Mouse (Mus musculus): ENCODE measurements around the gene Mum1.

Gene Mum1

DNA sequence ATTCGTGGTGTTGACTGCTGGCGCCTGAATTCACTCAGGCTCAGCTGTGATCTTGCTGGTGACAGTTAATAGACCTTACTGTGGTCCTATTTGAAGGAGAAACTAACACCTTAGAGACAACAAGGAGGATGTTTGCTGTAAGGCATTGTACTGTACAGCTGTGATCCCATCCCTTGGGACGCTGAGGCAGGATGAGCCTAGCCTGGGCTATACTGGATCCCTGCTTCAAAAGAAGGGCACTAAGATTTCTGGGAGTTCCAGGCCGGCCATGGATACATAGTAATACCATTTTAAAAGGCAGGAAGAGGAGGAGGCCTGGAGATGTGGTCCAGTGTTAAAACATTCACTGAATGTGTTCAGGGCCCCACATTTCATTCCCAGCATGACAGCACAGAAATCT is 24.3 kb downstream of the Mum1 start:
- no peak for DNase-seq (ENCODE audit: low spot score in 2 of 2)

DNA sequence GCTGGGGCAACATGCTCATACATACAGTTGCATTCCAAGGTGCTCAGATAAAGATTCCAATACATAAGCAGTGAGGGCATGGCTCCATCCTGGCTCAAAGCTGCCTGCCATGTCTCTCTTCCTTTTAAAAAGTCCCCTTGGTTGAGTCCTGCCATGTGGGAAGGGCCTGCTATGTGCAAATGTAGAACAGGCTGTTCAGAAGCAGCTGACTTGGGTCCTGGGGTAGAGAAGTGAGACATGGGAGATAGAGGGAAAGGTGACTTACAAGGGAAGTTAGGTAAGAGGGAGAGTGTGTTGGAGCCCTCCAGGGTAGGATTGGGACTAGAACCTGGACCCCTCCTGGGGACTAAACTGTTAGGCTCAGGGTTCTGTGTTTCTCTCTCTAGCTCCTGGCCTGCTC is 25.8 kb downstream of the Mum1 start:
- DNase-seq (ENCODE audit: low spot score in 2 of 2) = no peak

DNA sequence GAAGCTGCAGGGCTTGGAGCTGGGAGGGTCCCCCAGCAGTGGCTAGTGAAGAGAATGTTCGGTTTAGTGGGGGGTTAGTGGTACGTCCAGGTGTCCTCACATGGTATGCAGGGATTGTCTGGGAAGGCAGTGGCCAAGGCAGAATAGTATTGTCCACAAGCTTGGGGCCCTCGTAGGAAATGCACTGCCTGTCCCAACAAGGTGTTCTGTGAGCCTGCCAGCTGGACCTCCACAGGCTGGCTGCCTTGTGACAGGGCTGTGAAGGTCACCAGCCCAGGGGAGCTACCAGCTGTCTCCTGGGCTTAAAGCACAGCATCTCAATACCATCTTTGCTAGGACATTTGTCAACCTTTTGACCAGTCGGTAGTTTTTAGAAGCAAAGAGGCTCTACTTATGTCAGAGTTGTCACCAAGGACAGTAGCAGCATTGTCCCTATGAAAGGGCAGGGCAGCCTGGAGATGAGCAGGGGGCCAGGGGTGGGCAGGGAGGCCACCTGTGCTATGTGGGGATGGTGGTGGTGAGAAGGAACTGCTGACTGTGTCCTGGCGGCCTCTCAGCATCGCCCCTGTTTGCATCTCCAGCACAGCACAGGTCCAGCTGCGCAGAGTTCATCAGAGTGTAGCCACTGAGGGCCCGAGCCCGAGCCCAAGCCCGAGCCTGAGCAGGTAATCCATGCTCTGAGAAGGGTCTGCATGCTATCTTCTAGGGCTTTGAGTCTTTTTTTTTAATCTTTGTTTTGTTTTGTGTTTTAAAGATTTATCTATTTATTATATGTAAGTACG is 26.4 kb downstream of the Mum1 start:
- no peak for DNase-seq (ENCODE audit: low spot score in 2 of 2)

DNA sequence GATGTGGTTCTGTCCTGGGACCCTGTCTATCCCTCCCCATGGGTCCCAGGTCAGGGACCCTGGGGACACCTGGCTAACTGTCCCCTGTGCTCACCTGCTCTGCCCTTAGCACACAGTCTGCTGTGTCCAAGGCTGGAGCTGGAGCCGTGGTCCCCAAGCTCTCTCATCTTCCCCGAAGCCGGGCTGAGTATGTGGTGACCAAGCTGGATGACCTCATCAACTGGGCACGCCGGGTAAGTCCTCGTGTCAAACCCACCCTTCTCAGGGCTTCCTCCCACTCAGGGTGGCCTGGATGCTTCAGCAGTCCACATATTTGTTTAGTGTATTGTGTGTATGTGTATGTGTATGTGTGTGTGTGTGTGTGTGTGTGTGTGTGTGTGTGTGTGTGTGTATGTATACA is 27.3 kb downstream of the Mum1 start:
- no peak for DNase-seq (ENCODE audit: low spot score in 2 of 2)

DNA sequence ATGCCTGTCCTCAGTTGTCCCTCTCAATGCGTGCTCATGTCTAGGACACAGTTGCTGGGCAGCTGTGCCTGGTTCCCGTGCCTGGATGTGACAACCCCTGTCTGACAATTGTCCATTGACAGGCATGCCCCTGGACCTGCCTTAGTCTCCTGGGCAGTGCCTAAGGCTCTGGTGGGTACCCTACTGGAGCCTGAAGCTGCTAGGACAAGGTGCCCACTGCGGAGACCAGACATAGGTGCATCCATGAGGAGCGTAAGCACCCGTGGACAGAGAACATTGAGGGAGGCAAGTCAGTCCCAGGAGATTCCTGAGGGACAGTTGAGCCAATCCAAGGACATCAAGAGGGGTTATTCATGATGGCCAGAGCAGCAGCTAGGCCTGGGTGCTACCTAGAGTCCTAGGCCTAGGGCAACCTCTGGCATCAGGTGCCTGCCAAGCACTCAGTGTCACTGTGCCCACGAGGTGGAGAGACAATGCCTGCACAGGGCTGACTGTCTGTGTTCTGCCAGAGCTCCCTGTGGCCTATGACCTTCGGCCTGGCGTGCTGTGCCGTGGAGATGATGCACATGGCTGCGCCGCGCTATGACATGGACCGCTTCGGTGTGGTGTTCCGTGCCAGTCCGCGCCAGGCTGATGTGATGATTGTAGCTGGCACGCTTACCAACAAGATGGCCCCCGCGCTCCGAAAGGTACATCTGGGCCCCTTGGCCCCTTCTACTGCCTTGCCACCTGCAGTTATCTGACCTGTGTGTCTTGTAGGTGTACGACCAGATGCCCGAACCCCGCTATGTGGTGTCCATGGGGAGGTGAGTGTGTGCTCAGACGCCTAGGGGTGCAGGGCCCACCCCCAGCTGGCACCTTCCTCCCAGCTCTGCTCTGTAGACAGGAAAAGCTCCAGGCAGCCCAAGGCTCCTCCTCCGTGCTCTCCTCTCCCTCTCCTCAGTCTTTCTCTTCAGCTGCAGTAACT is 28.4 kb downstream of the Mum1 start:
- no peak for DNase-seq (ENCODE audit: low spot score in 2 of 2)

DNA sequence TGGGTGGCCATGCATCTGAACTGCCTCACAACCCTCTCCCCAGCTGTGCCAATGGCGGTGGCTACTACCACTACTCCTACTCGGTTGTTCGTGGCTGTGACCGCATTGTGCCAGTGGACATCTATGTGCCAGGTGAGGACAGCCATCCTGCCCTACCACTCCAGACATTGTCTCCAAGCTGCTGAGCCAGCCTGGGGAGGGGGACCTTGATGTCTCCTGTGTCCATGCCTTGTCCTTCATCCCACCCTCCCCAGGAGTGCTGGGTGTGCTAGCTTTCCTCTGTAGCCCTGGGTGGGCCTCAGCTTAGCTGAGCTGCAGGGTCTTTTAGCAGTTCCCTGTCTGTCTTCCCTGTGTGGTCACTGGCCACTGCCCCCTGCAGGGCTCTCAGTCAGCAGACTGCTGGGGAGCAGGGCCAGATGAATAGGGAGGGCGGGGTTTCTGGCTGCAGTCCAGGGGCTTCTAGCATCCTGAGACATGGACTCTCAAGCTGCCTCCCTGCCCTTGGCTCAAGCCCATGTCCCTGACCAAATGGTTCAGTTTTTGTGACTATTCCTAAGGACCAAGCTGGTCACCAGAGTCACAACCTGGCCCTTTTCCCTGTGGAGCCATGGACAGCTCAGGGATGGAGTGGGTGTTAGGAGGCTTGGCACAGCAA is 29.8 kb downstream of the Mum1 start:
- DNase-seq (ENCODE audit: low spot score in 2 of 2) = no peak

DNA sequence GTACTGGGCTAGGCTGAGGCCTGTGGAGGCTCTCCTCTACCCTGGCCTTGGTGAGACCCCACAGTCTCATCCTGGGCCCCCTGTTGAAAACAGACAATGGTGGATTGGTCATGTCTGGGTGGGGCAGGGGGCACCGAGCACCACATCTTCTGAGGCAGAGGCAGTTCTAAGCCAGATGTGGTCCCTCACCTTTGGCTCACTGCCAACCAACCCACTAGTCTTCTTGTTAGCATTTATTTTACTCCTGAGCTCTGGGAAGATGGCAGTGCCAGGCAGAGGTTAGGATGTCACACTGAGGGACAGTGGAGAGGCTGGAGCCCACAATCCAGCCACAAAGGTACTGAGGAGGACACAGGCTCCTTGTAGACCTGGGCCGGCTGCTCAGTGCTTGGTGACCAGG is 31.7 kb downstream of the Mum1 start:
- no peak for DNase-seq (ENCODE audit: low spot score in 2 of 2)

DNA sequence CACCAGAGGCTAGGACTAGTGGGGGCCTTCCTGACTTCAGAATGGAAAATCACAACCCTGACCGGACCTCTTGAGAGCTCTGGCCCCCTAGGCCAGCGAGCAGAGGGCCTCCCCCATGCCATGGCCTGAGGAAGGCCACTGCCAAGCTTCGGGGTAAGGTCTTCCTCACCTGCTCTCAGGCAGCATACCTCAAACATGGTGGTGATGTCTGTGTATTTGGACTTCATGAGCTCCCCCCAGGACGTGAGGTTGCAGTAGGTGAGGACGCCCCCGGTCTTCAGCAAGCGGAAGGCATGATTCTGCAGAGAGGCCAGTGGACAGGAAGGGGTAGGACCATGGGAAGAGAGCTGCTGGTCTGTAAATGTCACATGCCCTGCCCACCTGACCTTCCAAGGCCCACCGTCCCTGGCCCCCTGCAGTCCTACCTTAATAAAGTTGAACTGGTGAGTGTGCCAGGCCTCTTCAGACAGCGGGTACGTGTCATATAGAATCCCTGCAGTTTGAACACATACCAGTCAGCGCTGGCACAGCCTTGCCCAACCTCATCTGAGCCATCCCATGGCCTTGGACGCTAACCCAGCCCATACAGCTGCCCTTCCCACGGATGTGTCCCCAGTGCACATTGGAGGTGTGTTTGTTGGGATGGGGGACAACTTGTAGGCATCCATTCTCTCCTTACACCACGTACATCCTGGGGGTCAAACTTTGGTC is 32.7 kb downstream of the Mum1 start:
- no peak for DNase-seq (ENCODE audit: low spot score in 2 of 2)

DNA sequence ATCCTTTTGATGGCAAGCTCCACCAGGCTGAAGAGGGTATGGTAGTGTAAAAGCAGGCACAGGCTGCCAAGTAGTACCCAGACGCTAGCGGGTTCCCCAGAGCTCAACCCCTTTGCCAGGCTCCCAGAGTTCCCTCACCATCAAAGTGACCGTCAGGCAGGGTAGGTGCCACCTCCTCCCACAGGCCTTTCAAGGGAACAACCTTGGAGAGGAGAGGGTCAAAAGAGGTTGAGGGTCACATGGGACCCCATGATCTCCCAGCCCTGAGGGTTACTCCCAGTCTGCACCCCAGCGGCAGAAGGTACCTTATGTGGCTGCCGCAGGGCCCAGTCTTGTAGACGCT is 33.2 kb downstream of the Mum1 start:
- no peak for DNase-seq (ENCODE audit: low spot score in 2 of 2)

DNA sequence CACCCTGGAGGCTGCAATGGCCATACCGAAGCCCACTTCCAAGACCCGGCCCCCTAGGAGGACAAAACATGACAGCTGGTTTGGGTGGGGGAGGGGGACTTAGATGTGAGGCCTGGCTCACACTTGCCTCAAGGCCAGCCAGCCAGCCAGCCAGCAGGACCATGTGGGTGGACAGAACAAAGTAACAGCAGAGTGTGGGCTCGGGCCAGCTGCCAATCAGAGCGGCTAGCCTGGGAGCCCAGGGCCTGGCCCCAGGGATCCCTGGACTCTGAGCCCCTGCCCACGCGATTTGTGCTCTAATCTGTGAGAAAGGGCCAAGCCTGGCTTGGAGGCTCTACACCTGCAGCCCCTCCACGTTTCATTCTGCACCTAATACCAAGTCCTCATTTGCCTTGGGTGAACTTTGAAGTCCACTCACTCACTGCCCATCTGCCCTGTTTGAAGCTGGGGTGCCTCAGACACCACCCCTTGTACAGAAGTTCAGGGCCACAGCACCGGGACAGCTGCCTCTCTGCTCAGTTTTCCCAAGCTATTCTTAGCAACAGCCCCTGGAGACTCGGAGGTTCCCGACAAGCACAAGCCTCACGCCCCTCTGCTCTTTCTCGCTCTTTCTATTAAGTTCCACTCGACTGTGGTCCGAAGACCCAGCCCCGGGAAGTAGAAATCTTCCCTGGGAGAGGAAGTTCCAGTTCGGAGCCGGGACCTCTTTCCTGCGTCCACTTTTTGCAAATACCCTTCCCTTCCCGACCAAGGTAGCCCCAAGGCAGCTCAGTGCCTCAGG is 33.8 kb downstream of the Mum1 start:
- peak; percentile 58 to 64 for DNase-seq (ENCODE audit: low spot score in 2 of 2)

DNA sequence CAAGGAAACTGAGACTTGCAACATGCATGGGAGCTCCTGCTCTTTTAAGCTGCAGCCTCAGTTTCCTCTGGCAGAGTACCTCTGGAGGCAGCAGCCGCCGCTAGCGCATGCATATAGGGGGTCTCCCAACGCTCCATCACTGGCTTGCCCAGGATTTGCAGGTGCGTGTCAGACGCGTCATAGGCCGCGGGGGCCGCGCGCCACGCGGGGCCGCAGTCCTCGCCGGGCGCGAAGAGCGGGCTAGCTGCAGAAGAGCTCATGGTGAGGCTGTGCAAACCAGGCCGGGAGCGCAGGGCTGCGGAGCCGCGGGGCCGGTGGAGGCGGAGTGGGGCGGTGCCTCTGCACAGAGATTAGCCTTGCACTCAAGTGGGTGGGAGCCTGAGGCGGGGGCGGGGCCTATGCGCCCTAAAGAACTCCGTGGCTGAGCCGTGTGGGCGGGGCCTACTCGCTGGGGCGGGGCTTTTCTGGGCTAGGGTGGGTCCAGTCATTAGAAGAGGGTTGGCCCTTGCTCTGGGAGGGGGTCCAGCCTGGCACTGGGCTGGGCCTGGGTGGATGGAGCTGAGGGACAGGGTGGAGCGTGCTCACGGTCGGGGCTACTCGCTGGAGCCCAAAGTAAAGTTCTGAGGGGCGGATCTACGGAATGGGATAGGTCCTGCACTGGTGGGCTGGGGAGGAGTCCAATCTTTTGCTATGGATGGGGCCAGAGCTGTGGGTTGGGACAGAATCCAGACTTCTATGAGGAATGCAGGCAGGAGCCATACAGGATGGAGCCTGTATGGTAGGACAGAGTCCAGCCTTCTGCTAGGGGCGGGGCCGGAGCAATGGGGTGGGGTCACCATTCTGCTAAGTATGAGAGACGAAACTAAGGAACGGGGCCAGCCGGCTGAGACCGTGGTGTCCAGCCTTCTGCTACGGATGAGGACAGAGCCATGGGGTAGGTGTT is 34.7 kb downstream of the Mum1 start, which contains the start of the genes Gamt and Dazap1:
Gamt (minus strand) TSS at position 371 of the 943 bp plus-strand sequence.
Dazap1 (plus strand) TSS at position 845 of the 943 bp plus-strand sequence.
- DNase-seq (ENCODE audit: low spot score in 2 of 2) = peak; percentile 86 to 90

DNA sequence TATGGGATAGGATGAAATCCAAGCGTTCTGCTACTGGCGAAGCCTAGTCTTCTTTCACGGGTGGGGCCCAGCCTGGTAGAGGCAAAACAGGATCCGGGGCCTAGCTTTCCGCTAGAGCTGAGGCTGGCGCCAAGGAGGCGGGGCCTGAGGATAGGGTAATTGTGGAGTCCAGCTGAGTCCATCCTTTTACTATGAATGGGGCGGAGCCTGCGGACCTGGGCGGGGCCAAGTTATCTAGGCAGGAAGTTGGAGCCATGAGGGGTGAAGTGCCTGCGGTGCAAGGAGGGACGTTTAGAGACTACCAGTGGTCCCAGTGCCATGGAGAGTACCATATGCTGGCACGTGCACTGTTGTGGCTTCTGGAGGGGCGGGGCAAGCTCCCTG is 35.3 kb downstream of the Mum1 start:
- peak; percentile 81 to 85 for DNase-seq (ENCODE audit: low spot score in 2 of 2)

DNA sequence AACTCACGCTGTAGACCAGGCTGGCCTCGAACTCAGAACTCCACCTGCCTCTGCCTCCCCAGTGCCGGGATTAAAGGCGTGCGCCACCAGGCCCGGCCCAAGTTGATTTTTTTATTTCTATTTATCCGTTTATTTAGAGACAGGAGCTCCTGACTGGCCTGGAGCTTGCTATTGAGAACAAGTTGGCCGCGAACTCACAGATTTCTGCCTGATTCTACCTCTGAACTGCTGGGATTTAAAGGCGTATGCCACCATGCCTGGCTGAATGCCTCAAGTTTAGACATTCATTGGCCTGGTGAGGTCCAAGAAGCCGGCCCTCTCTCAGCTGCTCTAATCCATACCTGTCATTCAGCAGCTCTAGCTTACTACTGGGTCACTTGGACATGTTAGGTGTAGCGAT is 35.9 kb downstream of the Mum1 start:
- DNase-seq (ENCODE audit: low spot score in 2 of 2) = no peak

DNA sequence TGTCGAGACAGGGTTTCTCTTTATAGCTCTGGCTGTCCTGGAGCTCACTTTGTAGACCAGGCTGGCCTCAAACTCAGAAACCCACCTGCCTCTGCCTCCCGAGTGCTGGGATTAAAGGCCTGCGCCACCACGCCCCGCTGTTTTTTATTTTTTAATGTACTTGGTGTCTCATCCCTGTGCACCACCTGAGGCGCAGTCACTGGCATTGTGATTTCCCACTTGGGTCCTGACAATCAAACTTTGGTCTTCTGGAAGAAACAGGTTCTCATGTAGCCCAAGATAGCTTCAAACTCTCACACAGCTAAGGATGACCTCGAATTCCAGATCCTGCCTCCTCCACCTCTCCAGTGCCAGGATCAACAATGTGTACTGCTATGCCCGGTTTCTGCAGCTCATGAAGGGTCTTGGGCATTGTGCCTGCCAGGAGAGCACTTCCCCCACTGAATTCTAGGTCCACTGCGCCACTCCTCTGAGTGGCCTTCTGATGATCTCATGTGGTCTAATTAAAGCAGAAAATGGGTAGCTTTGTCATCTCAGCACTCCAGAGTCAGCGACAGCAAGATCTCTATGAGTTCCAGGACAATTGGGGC is 36.6 kb downstream of the Mum1 start:
- no peak for DNase-seq (ENCODE audit: low spot score in 2 of 2)

DNA sequence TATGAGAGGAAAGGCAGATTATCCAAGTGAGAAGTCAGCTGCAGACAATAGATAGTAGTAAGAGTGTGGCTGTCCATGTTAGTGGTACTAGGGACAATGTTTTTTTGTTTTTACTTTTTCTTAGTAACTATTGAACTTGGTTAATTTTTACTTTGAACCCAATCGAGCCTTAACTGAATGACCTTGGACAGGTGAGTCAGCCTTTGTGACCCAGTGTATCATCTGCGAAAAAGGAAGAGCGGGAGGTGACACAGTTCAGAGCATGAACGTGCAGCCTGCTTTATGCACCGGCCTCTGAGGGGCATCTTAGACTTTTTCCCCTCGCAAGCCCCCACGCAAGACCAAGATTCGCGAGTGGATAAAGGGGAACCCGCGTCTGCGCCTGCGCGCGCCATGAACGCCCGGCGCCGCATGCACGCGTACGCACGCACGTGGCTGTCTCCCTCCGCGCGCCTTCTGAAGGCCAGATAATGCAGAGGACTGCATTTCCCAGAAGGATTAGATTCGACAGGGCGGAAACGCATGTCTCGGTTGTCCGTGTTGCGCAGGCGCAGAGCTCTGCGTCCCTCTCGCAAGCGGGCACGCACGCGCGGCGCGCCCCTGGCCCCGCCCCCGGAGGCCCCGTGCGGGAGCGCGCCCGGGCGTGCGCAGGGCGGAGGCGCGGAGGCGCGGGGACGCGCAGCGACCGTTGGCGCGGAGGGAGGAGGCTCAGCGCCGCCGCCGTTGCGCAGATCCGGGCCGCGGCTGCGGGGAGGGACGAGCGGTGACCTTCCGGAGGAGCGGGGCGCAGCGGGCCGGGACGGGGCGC is 38.3 kb downstream of the Mum1 start:
- DNase-seq (ENCODE audit: low spot score in 2 of 2) = peak; percentile 98 to 99

DNA sequence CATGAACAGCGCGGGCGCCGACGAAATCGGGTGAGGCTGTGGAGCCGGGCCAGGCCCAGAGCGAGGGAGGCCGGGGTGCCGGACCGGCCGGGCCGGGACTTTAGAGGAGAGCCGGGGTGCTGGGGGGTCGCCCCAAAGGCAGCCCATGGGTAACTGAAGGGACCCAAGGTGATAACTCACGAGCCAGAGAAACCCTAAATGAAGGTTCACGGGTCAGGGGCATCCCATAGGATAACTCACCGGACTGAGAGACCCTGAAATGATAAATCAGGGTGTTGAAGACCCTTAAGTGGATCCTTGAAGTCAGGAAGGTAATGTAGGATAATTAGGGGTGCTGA is 38.9 kb downstream of the Mum1 start:
- DNase-seq (ENCODE audit: low spot score in 2 of 2) = no peak

DNA sequence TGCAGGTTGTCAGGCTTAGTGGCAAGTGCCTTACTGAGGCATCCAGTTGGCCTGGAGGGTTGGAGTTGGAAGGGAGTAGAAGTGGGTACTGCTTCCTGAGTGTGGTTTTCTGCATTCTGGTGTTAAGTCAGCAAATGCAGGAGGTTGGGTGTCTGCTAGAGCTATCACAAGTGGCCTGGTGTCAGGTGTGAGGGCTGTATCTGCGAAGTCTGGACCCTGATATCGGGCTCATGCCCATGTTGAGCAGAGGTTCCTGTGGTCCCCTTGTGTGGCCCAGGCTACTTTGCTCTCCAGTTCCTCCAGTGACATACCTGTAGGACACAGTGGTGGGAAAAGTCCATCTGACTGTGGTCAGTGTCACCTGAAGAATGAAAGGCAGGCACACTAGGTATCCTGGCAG is 43.9 kb downstream of the Mum1 start:
- DNase-seq (ENCODE audit: low spot score in 2 of 2) = no peak

DNA sequence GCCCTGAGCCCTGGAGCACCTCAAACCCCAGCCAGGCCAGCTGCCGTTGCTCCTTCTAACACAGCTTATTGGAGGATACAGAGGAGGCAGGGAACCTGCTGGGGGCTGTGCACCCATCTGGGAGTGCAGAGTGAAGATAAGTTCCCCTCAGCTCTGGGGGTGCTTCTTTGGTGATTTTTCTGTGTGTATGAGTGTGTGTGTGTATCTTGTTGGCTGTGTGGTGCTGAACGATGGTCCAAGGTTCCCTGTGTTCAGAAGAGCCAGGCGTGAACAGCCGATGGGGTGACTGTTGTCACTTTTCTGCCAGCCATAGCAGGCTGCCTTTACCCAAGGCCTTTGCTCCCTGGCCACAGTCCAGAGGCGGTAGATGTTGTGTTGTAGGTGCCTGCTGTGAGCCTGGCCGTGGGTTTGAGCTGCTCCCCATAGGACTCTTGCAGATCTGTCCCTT is 44.5 kb downstream of the Mum1 start:
- no peak for DNase-seq (ENCODE audit: low spot score in 2 of 2)

Measured in frontal cortex, postnatal 14 days (tissue).